Mouse (Mus musculus): ENCODE results near the gene Cntrob.

Cntrob gene

DNA sequence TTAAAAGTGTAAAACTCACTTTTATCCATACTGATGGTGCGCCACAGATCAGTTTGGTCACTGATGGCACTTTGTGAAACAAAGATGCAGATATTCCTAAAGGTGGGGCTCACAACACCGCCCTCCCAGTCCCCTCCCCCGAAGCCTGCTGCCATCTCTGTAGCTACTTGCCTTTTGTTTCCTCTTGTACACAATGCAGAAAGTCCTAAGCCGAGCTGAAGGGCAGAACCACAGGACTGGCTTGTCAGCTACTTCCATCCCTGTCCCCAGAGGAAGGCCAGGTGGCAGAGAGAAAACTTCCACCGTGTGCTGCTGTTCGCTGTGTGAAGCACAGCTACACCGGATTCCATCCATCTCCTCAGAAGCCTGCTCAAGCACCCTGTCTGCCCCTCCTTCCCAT is 25.3 kb downstream of the Cntrob start:
- DNase-seq (ENCODE audit: low read depth, low spot score): no peak

DNA sequence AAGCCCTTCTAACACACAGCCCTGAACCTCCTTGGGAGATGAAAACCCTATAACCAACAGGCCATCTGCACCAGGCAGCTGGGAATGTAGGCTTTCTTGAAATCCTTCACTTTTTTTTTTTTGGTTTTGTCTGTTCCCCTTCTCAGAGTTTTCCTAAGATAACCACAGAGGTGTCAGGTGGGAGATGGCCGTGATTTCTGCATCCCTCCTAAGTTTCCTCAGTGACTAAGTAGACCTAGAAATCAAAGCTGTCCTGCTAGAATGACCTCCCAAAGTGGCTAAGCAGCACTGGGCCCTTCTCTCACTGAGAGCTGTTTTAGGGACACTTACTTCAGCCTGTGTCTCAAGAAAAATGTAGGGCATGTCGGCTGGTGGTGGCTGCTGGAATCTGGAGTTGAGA is 25.8 kb downstream of the Cntrob start:
- DNase-seq (ENCODE audit: low read depth, low spot score): no peak

DNA sequence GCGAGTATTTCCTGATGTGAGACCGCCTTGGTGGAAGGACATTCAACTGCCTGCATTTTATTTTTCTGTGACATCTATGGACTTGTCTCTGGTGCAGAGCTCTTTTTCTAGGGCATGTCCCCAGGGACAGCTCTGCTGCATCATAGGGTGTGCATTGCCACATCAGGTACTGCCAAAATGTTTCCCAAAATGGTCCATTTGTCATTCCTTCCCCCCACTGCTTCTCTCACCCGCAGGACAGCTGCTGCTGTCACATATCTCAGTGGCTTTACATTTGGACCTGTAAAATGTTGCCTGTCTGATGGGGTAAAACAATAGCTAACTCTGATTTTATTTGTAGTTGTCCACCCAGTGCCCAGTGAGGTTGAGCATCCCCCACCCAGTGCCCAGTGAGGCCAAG is 28.3 kb downstream of the Cntrob start:
- DNase-seq (ENCODE audit: low read depth, low spot score): no peak

DNA sequence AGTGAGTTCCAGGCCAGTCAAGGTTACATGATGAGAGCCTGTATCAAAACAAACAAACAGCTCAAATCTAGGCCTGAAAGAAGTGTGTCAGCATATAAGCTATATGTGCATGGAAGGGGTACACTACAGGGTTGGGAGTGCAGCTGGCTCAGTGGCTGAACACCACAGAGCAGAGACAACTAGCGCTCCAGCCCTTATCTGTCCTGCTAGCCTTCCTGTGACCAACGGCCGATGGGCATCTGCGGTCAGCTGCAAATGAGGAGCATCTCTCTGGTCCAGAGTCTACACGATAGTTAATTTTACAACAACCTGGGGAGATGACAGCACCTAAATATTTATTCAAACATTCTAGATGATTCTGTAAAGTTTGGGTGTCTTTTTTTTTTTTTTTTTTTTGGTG is 32.5 kb downstream of the Cntrob start:
- no peak for DNase-seq (ENCODE audit: low read depth, low spot score)

DNA sequence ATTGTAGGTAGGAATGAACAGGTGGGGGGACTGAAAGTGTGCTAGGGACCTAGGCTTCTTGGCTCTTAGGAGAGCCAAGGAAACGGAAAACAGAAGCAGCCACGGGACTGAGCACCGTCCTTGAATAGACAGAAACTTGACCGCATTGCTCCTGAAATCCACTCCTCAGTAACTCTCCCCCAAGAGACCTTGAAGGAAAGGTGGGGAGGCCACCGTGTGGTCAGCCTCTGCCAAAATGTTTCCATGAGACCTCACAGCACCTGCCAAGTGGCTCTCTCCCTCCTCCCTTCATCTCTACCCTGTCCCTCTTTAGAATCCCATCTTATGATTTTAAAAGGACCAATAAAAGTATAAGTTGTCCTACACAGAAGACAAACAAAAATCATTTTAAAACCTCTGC is 46.3 kb downstream of the Cntrob start:
- DNase-seq (ENCODE audit: low read depth, low spot score): no peak

DNA sequence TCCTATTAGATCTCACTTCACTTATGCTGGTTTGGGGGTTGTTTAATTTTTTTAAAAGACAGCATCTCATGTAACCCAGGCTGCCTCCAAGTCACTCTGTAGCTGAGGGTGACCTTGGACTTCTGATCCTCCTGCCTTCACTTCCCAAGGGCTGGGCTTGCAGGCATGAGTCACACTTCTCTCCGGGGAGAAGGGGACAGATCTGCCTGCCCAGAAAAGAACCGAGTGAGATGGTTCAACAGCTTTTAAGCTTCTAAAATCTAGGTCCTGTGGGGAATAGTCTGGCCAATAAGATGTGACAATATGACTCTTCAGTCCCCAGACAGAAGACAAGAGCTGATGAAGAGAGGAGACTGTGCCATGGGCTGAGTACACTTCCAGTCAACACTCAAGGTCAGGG is 47.5 kb downstream of the Cntrob start:
- no peak for DNase-seq (ENCODE audit: low read depth, low spot score)

DNA sequence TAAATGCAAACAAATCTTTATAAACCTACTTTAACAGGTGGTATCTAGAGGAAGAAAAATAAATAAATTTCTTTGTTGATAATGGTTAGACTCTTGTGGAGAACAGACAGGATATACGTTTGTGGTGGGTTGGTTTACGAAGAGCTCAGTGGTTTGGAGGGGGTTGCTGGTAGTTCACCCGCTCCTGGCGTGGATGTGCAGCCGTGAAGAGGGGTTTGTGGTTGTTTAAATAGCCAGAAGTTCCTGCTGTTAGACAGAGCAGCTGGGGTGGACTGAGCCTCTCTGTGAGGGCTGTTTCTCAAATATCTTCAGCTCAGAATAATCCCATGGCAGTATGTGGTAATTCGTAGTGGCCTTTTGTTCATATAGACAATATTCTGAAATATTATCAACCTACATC is 47.9 kb downstream of the Cntrob start:
- no peak for DNase-seq (ENCODE audit: low read depth, low spot score)

DNA sequence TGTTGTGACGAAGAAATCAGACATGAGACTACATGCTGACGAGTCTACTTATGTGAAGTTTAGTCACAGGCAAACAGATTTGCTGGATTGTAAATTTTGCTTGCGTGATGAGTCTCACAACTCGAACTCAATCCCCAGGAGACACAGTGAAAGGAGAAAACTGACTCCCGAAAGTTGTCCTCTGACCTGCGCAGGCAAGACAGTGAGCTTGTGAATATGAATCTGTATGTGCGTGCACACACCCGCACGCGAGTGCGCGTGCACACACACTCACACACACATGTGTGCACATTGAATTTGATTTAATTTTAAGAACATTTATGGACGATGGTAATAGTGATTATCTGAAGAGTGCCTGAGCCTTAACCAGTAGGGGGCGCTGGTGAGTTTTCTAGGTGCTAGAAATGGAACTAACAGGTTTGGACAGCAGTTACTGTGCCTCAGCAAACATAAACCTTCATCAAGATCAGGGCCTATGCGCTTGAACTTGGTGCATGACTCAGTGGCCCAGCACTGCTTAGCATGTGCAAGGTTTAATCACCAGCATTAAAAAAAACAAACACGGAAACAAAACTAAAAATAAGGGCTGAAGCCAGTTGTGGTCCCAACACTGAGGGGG is 51.3 kb downstream of the Cntrob start:
- peak; percentile 48 for DNase-seq (ENCODE audit: low read depth, low spot score)

DNA sequence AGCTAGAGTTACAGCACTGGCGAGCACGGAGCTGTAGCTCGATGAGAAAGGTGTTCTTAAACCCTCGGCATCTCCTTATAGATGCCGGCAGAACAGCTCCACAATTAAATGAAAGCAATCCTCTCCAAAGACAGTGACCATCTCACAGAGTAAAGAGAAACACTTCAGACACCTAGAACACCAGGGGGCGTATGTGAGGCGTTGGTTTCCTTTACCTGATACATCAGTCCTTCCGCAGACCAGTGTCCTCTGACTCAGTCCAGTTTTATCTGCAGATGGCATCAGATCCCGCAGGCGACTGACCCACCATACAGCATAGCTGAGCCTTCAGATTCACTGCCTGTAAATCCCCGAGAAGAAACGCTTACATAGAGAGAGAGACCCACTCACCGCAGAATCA is 54.0 kb downstream of the Cntrob start:
- DNase-seq (ENCODE audit: low read depth, low spot score): no peak

DNA sequence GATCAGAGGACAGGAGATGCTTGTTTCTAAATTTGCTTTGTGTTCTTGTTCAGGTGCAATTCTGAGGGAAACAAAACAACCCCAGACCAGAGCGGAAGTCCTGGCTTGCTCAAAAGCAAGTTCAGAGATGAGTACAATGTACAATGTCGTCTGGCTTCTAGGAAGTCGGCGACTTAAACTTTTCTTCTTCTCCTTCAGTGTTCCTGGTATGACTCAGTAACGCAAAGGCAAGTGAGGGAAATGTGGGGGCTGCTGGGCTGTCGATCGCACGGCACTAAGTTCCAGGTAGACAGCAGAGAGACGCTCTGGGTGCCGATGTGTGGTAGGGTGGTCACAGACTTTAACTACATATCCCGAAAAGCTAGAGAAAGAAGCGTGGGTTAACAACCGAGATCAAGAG is 55.5 kb downstream of the Cntrob start:
- DNase-seq (ENCODE audit: low read depth, low spot score): no peak

DNA sequence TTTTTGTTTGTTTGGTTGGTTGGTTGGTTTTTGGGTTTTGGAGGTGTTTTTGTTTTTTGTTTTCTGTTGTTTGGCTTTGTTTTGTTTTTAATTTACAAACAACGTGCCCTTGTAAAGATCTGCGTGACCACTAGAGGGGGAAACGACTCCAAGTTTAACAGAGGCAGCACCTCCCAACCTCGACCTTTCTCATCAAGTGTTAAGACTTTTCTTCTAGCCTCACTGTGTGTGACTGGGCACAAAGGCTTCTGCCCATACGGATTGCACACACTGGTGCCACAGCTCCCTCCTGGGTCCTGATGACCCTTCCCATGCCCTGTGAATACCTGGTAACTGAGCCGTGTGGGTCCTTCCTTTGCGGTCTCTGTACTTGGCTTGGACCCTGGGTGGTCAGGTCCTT is 56.2 kb downstream of the Cntrob start:
- DNase-seq (ENCODE audit: low read depth, low spot score): no peak

DNA sequence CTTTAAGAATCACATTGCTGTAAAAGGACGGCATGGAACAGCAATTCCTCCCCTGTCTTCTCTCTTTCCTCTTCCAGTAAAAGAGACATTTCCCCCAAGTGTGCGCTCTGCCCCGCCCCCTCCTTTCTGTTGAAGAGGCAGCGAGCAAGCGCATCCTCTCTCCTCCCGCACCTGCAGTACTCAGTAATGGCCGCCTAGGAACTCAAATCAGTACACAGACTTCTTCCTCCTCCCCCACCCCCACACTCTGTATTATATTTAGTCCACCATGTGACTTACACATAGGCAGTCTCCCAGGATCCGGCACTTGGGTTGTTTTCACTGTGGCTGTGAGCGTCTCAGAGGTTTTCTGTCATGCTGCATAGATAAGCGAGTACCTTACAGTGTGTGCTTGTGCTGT is 57.3 kb downstream of the Cntrob start:
- no peak for DNase-seq (ENCODE audit: low read depth, low spot score)

DNA sequence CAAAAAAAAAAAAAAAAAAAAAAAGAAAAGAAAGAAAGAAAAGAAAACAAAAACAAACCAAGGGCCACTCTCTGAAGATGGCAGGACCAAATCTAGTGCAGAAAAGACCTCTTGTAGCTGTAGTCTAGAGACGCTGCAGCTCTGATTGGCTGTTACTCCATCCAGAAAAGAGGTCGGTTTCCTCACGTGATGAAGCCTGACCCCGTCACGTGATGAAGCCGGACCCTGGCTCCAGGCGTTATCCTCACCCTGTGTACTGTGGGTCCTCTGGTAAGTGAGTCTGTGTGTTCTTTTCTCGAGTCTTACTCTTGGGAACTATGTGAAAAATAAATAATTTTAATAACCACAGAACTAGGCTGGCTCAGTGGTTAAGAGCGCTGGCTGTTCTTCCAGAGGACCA is 58.2 kb downstream of the Cntrob start:
- DNase-seq (ENCODE audit: low read depth, low spot score): no peak

DNA sequence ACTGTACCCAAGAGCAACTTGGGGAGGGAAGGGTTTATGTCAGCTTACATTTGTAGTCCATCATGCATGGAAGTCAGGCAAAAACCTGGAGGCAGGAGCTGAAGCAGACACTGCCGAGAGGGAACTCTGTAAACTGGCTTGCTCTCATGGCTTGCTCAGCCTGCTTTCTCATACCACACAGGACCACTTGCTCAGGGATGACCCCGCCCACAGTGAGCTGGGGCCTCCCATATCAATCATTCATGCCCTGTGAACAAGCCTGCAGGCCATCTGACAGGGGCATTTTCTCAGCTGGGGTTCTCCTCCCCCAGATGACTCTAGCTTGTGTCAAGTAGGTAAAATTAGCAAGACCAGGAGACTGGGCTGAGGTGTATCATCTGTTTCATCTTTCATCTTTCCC is 59.3 kb downstream of the Cntrob start:
- no peak for DNase-seq (ENCODE audit: low read depth, low spot score)

DNA sequence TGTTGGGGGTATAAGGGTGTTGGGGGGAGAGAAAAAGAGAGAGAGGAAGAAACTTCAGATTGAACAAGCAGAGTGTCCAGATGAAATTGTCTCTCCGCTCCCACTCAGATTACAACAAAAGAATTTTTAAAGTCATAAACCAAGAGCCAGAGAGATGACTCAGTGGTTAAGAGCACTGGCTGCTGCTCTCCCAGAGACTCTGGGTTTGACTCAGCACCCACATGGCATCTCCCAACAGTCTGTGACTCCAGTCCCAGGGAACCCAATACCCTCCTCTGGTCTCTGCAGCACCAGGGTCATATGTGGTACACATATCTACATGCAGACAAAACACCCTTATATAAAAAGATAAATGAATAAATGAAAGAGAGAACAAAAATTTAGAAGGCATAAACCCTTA is 63.5 kb downstream of the Cntrob start:
- no peak for DNase-seq (ENCODE audit: low read depth, low spot score)

DNA sequence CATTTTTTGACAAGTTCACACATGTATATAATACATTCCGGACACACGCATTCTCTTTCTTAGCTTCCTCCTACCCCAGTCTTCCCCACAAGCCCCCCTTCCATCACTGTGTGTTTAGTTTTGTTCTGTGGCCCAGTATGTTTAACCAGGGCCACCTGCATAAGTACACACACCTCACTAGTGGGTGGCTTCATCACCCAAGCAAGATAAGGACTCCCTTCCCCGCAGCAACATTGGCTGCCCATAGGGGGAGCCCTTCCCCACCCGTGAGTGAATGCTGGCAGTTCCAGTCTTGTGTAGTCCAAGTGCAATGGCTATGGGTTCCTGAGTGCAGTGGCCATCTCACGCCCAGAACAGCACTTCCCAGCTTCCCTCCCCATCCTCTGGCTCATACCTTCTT is 65.3 kb downstream of the Cntrob start:
- no peak for DNase-seq (ENCODE audit: low read depth, low spot score)

DNA sequence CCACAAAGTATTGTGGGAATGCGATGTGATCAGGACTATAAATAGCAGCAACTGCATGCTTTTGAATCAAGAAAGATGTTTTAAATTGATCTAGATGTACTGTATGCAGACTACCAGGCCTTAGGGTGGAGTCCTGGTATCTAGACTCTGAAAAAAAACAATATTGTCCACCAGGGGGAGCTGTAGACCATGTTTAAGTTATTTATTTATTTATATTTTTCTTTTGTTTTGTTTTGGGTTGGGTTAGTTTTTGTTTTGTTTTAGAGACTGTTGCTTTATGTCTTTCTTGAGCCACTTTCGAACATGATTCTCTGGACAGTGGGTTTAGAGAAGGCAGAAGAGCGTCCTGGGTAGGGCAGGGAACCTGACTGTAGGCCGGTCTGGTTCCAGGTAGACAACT is 65.8 kb downstream of the Cntrob start:
- no peak for DNase-seq (ENCODE audit: low read depth, low spot score)

DNA sequence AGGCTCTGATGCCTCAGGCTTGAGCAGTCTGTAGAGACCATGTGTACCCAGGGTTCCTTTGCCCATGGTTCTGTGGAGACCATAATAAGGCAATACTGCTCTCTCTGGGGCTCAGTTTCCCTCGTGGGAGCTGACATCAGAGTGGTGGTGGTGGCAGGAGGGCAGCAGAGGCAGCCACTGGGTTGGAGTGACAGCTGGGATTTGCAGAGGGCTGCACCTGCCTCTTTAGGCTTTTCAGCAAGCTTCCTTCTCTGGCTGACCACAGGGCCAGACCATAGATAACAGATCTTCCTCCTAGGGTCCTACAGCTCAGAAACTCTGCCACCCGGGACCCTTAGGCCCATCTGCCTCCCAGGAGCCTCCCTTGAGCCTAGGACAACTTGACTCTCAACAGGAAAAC is 66.5 kb downstream of the Cntrob start:
- DNase-seq (ENCODE audit: low read depth, low spot score): no peak

DNA sequence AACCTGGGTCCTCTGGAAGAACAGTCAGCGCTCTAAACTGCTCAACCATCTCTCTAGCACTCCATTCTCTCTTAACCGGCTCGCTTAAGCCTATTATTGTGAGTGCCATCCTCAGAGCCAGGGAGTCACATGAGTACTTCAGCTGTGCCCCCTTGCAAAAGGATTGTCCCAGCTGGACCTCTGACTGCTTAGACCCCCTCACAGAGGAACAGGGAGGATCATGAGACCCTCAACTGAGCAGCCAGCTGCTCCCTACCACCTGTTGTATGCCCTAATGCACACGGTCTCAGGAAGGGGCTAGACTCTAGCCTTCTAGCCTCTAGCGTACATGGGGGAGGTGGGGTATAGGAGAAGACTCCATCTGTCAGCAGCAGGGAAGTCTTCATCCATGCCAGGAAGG is 68.8 kb downstream of the Cntrob start:
- no peak for DNase-seq (ENCODE audit: low read depth, low spot score)

DNA sequence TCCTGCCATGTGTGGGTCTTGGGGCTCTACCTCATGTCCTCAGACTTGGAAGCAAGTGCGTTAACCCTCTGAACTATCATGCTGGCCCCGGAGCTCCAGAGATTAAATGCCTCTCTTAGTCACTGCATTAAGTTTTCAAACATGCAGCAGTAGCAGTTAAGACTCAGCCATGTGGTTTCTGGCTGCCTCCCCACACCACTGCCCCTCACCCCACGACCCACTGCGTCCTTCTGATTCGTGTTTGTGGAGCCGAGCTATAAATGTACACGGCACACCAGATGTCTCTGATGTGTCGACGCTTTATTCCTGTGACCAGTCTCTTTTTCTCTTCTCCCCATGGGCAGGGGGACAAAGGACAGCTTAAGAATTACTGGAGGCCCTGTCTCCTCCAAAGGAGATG is 70.4 kb downstream of the Cntrob start:
- no peak for DNase-seq (ENCODE audit: low read depth, low spot score)

DNA sequence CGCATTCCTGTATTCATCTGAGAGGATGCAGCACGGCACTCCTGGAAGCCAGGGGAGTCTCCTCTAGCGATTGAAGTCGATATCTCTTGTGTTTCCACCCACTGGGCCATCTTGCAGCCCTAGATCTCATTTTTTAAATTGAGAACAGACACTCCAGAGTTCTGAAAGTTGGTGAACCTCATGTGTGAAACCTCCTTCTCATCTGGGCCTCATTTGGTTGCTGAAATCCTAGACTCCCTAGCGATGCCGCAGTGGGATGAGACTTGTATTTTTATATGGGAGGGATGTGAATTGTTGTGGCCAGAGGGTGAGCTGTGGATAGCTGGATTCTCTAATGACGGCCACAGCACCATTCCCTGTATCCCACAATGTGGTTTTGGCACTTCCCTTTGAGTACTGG is 71.6 kb downstream of the Cntrob start:
- no peak for DNase-seq (ENCODE audit: low read depth, low spot score)

DNA sequence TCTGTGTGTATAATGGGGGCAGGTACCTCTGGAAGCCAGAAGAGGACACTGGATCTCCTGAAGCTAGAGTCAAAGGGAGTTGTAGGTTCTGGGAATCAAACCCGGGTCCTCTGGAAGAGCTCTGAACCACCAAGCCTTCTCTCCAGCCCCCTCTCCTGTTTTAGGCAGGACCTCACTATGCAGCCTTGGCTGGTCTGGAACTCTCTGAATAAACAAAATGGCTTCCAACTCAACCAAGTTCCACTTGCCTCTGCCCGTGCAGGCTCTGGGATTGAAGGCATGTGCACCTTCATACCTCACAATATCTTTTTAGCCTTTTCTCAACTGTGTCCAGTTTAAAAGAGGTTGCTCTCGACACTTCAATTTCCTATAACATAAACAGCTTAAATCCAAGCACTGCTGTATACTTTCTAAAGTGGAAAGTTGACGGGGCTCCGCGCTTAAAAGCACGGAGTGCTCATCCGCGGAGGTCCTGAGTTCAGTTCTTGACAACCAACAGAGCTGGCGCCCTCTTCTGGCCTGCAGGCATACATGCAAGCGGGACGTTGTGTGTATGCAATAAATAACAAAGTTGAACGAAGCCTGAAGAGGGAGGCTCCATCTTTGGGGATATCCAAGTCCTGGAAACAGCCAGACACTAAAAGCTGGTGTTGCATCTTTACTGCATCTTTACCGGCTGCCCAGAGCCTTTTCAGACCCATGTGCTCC is 72.3 kb downstream of the Cntrob start:
- DNase-seq (ENCODE audit: low read depth, low spot score): no peak

DNA sequence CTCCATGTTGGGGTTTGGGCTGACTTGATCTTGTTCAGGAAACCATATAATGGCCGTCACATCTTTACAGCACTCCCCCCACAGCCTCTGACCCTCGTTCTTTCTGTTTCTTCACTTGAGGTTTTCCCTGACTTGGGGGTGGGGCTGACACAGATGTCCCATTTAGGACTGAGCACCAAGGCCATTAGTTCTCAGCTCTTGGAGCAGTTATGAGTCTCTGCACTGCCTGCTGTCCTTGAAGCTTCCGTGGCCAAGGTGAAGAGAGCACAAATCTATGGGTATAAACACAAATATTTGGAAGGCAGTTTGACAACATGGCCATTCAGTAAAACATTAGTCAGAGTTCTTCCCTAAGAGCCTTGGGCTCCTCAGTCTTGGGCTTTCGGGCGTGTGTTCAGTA is 73.5 kb downstream of the Cntrob start:
- no peak for DNase-seq (ENCODE audit: low read depth, low spot score)

Measured in WW6 (cell line).